Mouse (Mus musculus) hindbrain, postnatal 0 days (tissue): Measurements from ENCODE around the gene Glra1. TPM values are rescaled to one million over a fixed set of nuclear protein-coding genes. Genes with fewer than 3 reads are reported as not detected.
A peak's percentile ranks its signal among the peaks of the same experiment; 100 is the strongest.

Source experiments
- ATAC-seq: fragments of 200-750 bp; cut with Nextera tagmentation; 2 replicates; pipeline ENCODE4 v1.8.0; 2017; ENCODE audit warnings: mild to moderate bottlenecking, moderate TSS enrichment, moderate library complexity
- DNase-seq: peaks from one replicate; pipeline ENCODE4 v3.0.0-alpha.2; 2015; ENCODE audit warnings: low spot score
- H3K27ac ChIP-seq: fragments of 300-500 bp; sonication (generic); 2 replicates; pipeline ENCODE4 v1.5.1; 2014; ENCODE audit warnings: mild to moderate bottlenecking
- H3K27me3 ChIP-seq: fragments of 300-500 bp; sonication (generic); 2 replicates; pipeline ENCODE4 v1.6.1; 2014; ENCODE audit warnings: low read length, mixed read lengths; ENCODE audit not compliant: insufficient read depth
- H3K36me3 ChIP-seq: fragments of 300-500 bp; sonication (generic); 2 replicates; pipeline ENCODE4 v1.6.1; 2014; ENCODE audit warnings: low read length, mixed read lengths; ENCODE audit not compliant: insufficient read depth
- H3K4me1 ChIP-seq: fragments of 300-500 bp; sonication (generic); 2 replicates; pipeline ENCODE4 v1.6.1; 2014; ENCODE audit warnings: antibody characterized with exemption, low read length, mixed read lengths; ENCODE audit not compliant: insufficient read depth
- H3K4me2 ChIP-seq: fragments of 300-500 bp; sonication (generic); 2 replicates; pipeline ENCODE4 v1.6.1; 2014; ENCODE audit warnings: low read depth, mild to moderate bottlenecking, low read length, moderate library complexity, mixed read lengths
- H3K4me3 ChIP-seq: fragments of 300-500 bp; sonication (generic); 2 replicates; pipeline ENCODE4 v1.5.1; 2014; ENCODE audit warnings: low read length
- H3K9ac ChIP-seq: fragments of 300-500 bp; sonication (generic); replicated peaks from 2 replicates; pipeline ENCODE4 v1.6.1; 2014; ENCODE audit warnings: mild to moderate bottlenecking, low read length, moderate library complexity, mixed read lengths
- H3K9me3 ChIP-seq: fragments of 300-500 bp; sonication (generic); 2 replicates; pipeline ENCODE4 v1.6.1; 2016; ENCODE audit warnings: low read length, mixed read lengths
- CTCF ChIP-seq: IDR thresholded peaks from 2 replicates; pipeline ENCODE4 v1.5.1; 2016; ENCODE audit warnings: antibody characterized with exemption, control low read depth, low read depth
- WGBS: fragments of 180-500 bp; shearing (Covaris S2); extraction: QIAGEN DNeasy Blood & Tissue Kit; methylation state at CpG from one replicate; pipeline ENCODE4 v1.1.7; 2014; 5-methylcytosine and 5-hydroxymethylcytosine counted together
- polyA plus RNA-seq: library from polyadenylated mRNA; unstranded; fragments of >200 nt; fragmentation: Nextera tagmentation; extraction: Ambion mirVana; gene quantifications from 2 replicates; pipeline ENCODE4 v1.2.1, GENCODE M21; 2015
- total RNA-seq: library from RNA; depleted of rRNA; stranded (reverse); fragments of >200 nt; gene quantifications from 2 replicates; pipeline ENCODE4 v1.2.3, GENCODE M21; 2014

The Glra1 gene
- total and polyA plus RNA-seq, 2 experiments from 2014 or later, result 2.8 to 11.7 TPM

DNA sequence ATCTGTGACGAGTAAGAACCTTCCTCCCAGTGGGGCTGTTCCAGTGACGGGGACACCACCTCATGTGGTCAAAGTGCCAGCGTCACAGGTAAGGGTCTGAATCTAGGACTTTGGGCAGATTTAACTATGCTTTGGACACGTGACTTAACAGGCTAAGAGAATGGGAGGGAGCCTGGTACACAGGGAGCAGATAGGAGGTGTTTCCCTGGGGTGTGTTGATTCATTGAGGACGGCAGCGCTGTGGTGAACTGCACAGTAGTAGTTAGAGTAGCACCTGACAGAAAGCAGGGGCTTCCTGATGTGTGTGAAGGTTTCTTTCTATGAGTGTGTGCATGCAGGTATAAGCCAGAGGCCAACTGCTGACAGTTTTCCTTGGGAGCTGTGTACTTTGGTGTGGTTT lies 111.8 kb downstream of the Glra1 start:
- WGBS, result 84% methylated on average over 6 of the region's 6 CpGs
- ATAC-seq, result no peak
- peaks cover 58% of the 10 kb centered on the region for H3K36me3 ChIP-seq

DNA sequence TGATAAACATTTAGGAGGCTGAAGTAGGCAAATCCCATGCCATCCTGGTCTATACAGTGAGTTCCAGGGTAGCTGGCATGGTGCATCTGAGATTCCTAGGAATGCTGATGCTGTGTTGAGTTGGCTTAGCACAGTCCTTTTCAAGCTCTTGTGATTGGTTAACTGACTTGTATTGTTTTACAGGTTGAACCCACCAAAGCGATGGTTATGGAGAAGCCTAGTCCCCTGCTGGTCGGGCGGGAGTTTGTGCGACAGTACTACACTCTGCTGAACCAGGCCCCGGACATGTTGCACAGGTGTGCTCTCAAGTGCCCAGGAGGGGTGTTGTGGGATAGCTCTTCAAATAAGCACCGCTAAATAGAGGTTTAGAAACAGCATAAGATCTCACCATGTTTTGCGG lies 122.6 kb downstream of the Glra1 start:
- no peak for TF ChIP-seq CTCF
- no peak for ATAC-seq
- Histone ChIP-seq H3K27ac (no peak overlapping the region), H3K4me2 (no peak overlapping the region), H3K9ac (no peak overlapping the region), H3K9me3 (no peaks in the 10 kb centered on the region), H3K4me3 (no peak overlapping the region), H3K36me3 (peaks cover 25% of the 10 kb centered on the region), H3K27me3 (no peaks in the 10 kb centered on the region), H3K4me1 (no peaks in the 10 kb centered on the region)
- no peak for DNase-seq
- 99% methylated on average over 7 of the region's 7 CpGs for WGBS

More for the DNA sequence above, 111.8 kb downstream of the Glra1 start:
- no peak overlapping the region for H3K9ac ChIP-seq
- H3K9me3 ChIP-seq, result no peaks in the 10 kb centered on the region
- DNase-seq, result no peak
- no peak overlapping the region for H3K4me3 ChIP-seq
- no peaks in the 10 kb centered on the region for H3K27me3 ChIP-seq
- no peak overlapping the region for H3K4me2 ChIP-seq
- H3K27ac ChIP-seq, result no peak overlapping the region
- H3K4me1 ChIP-seq, result no peaks in the 10 kb centered on the region
- TF ChIP-seq CTCF, result no peak

GRCm38 (mm10) chr11:55473219-55473618 lies 134.8 kb downstream of the Glra1 start:
- DNase-seq (no peak), ATAC-seq (no peak)
- 94% methylated on average over 3 of the region's 3 CpGs for WGBS

DNA sequence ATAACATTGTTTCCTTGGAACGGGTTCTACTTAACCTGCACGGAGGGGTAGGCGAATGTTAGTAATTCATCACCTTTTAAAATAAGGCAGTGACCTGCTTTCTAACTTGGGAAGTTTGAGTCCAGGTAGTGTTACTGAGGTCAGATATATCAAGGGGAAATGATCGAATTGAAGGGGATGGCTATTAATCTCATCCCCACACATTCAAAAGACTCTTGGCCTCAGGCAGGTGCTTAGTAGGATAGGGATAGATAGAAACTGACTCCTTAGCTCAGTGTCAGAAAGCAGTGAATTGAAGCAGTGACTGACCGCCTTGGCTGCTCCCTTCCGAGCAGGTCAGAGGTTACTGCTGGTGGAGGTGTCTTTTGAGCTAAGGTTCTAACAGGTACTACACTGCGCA lies 136.5 kb downstream of the Glra1 start:
- Histone ChIP-seq H3K4me3 (peak overlapping the region; percentile 89), H3K9ac (no peak overlapping the region), H3K4me1 (peaks cover 13% of the 10 kb centered on the region), H3K9me3 (no peaks in the 10 kb centered on the region), H3K27me3 (no peaks in the 10 kb centered on the region), H3K4me2 (peak overlapping the region; percentile 90; the same call in 1 of the 2 replicates), H3K36me3 (no peaks in the 10 kb centered on the region), H3K27ac (no peak overlapping the region)
- ATAC-seq (no peak), DNase-seq (no peak)
- 91% methylated on average over 7 of the region's 7 CpGs for WGBS
- no peak for TF ChIP-seq CTCF

More at GRCm38 (mm10) chr11:55473219-55473618, 134.8 kb downstream of the Glra1 start:
- no peaks in the 10 kb centered on the region for H3K9me3 ChIP-seq
- H3K4me2 ChIP-seq, result no peak overlapping the region
- TF ChIP-seq CTCF, result no peak
- peaks cover 11% of the 10 kb centered on the region for H3K4me1 ChIP-seq
- no peak overlapping the region for H3K4me3 ChIP-seq
- H3K9ac ChIP-seq, result no peak overlapping the region
- no peak overlapping the region for H3K27ac ChIP-seq
- no peaks in the 10 kb centered on the region for H3K36me3 ChIP-seq
- H3K27me3 ChIP-seq, result no peaks in the 10 kb centered on the region

- Histone ChIP-seq H3K9ac (peak overlapping the region; percentile 97; the same call in 1 of the 2 replicates), H3K9me3 (no peaks in the 10 kb centered on the region), H3K36me3 (no peaks in the 10 kb centered on the region), H3K27me3 (no peaks in the 10 kb centered on the region), H3K4me2 (peak overlapping the region; percentile 90), H3K4me1 (peaks cover 13% of the 10 kb centered on the region), H3K27ac (no peak overlapping the region), H3K4me3 (peak overlapping the region; percentile 89)
- TF ChIP-seq CTCF, result no peak
- WGBS, result 46% methylated on average over 8 of the region's 8 CpGs
- DNase-seq (no peak), ATAC-seq (no peak)
These were observed 137.2 kb downstream of the Glra1 start for GRCm38 (mm10) chr11:55470761-55471160.

GRCm38 (mm10) chr11:55469923-55470691 lies 137.9 kb downstream of the Glra1 start:
- H3K9ac ChIP-seq, result peak overlapping the region; percentile 97
- H3K9me3 ChIP-seq, result no peaks in the 10 kb centered on the region
- ATAC-seq, result peak; percentile 24; the same call in 1 of the 2 replicates
- H3K4me3 ChIP-seq, result peak overlapping the region; percentile 89
- H3K36me3 ChIP-seq, result no peaks in the 10 kb centered on the region
- peak overlapping the region; percentile 90 for H3K4me2 ChIP-seq
- peak; percentile 68 for DNase-seq
- peaks cover 13% of the 10 kb centered on the region for H3K4me1 ChIP-seq
- no peaks in the 10 kb centered on the region for H3K27me3 ChIP-seq
- peak overlapping the region; percentile 95 for H3K27ac ChIP-seq
- under 1% methylated on average over 39 of the region's 46 CpGs for WGBS
- no peak for TF ChIP-seq CTCF
